Mouse (Mus musculus) spleen, embryonic (tissue): ENCODE measurements at regions not wholly inside any gene's neighbourhood (a gene's known extent, or its start where the extent isn't known, plus 50 kb on each side); places are given as distances from the start of the nearest gene placed in this dataset.

ENCODE experiments used
- CTCF ChIA-PET: fragments of 350-600 bp; sonication (Branson Sonifier 250); formaldehyde crosslinking; loops from one replicate; lab custom pipeline; 2022; lab: Charles Lee

GRCm38 (mm10) chr2:108584799-108585198 is 695.7 kb upstream of the Kif18a start:
- CTCF ChIA-PET: no interaction called here

GRCm38 (mm10) chr2:108593555-108593954 is 687.0 kb upstream of the Kif18a start:
- CTCF ChIA-PET: no interaction called here

- CTCF ChIA-PET: no interaction called here
Observed at GRCm38 (mm10) chr2:108600346-108600745, 680.2 kb upstream of the Kif18a start.

GRCm38 (mm10) chr2:108619580-108619979 is 661.0 kb upstream of the Kif18a start:
- CTCF ChIA-PET: no interaction called here

GRCm38 (mm10) chr2:108622367-108623162 is 658.0 kb upstream of the Kif18a start:
- CTCF ChIA-PET: no interaction called here

GRCm38 (mm10) chr2:108635644-108636043 is 644.9 kb upstream of the Kif18a start:
- CTCF ChIA-PET: no interaction called here

- CTCF ChIA-PET: no interaction called here
Observed at GRCm38 (mm10) chr2:108660697-108661388, 619.7 kb upstream of the Kif18a start.

GRCm38 (mm10) chr2:108677777-108678380 is 602.7 kb upstream of the Kif18a start:
- CTCF ChIA-PET: no interaction called here

- CTCF ChIA-PET: no interaction called here
Observed at GRCm38 (mm10) chr2:108681574-108681973, 599.0 kb upstream of the Kif18a start.

GRCm38 (mm10) chr2:108686019-108686743 is 594.4 kb upstream of the Kif18a start:
- CTCF ChIA-PET: no interaction called here

- CTCF ChIA-PET: no interaction called here
Observed at GRCm38 (mm10) chr2:108690091-108690490, 590.4 kb upstream of the Kif18a start.

GRCm38 (mm10) chr2:108691156-108692007 is 589.2 kb upstream of the Kif18a start:
- CTCF ChIA-PET: no interaction called here

- CTCF ChIA-PET: no interaction called here
Observed at GRCm38 (mm10) chr2:108701308-108701707, 579.2 kb upstream of the Kif18a start.

GRCm38 (mm10) chr2:108707856-108708855 is 572.4 kb upstream of the Kif18a start:
- CTCF ChIA-PET: no interaction called here

- CTCF ChIA-PET: no interaction called here
Observed at GRCm38 (mm10) chr2:108742079-108742478, 538.5 kb upstream of the Kif18a start.

GRCm38 (mm10) chr2:108743511-108743910 is 537.0 kb upstream of the Kif18a start:
- CTCF ChIA-PET: no interaction called here

- CTCF ChIA-PET: no interaction called here
Observed at GRCm38 (mm10) chr2:108744797-108745196, 535.7 kb upstream of the Kif18a start.

GRCm38 (mm10) chr2:108753494-108754225 is 526.9 kb upstream of the Kif18a start:
- CTCF ChIA-PET: no interaction called here

GRCm38 (mm10) chr2:108755821-108756220 is 524.7 kb upstream of the Kif18a start:
- CTCF ChIA-PET: no interaction called here
